Mouse (Mus musculus) thymus, adult 2 months (tissue): ENCODE measurements around the gene Aptx.

ENCODE experiments used
- CTCF ChIP-seq: fragments of 200-500 bp; IDR thresholded peaks from 2 replicates; pipeline ENCODE4 v1.5.1; 2012; ENCODE audit warnings: mild to moderate bottlenecking, control low read depth, low read length, moderate library complexity, borderline replicate concordance; ENCODE audit not compliant: control insufficient read depth, poor library complexity, insufficient read depth; ENCODE audit errors: extremely low read depth
- POLR2A ChIP-seq: fragments of 200-500 bp; IDR thresholded peaks from 2 replicates; pipeline ENCODE4 v1.6.1; 2012; ENCODE audit warnings: mild to moderate bottlenecking, low read length, control low read depth, moderate library complexity; ENCODE audit not compliant: control insufficient read depth, poor library complexity, insufficient read depth; ENCODE audit errors: extremely low read depth

DNA sequence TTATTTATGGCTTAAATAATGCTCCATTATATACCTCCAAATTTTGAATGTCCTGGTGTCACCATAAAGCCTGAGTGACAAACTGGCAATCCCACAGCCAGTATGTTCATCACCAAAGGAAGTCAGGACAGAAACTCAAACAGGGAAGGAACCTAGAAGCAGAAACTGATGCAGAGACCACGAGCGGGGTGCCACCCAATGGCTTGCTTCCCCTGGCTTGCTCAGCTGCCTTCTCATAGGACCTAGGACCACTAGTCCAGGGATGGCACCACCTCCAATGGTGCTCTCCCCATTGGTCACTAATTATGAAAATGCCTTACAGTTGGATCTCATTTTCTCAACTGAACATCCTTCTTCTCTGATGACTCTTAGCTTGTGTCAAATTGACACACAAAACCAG lies 19.7 kb downstream of the Aptx start:
- TF ChIP-seq CTCF (no peak), POLR2A (no peak)
